Mouse (Mus musculus): ENCODE measurements around the gene Usp11.

- no peak for TF ChIP-seq CTCF (IDR thresholded peaks at IDR 0.05)
- no peak for TF ChIP-seq EP300 (IDR thresholded peaks at IDR 0.05; ENCODE audit: insufficient read depth, low read depth, low read length)
Measured at GRCm38 (mm10) chrX:20692616-20693015, 11.1 kb upstream of the Usp11 start.
